Mouse (Mus musculus) C2C12 (cell line): Measurements from ENCODE around the gene Top2a.

Experiments used
- CEBPB ChIP-seq: IDR thresholded peaks from one replicate; pipeline ENCODE4 v1.6.1; 2011; ENCODE audit warnings: low read depth, mild to moderate bottlenecking, control low read depth, moderate library complexity
- CTCF ChIP-seq: IDR thresholded peaks from one replicate; pipeline ENCODE4 v1.5.1; 2011; ENCODE audit not compliant: control insufficient read depth, insufficient read depth, insufficient read length
- MAX ChIP-seq: IDR thresholded peaks from one replicate; pipeline ENCODE4 v1.6.1; 2011; ENCODE audit warnings: mild to moderate bottlenecking, control low read depth
- MYOD1 ChIP-seq: IDR thresholded peaks from one replicate; pipeline ENCODE4 v1.6.1; 2011; ENCODE audit warnings: low read depth; ENCODE audit not compliant: control insufficient read depth, insufficient read length
- MYOG ChIP-seq: IDR thresholded peaks from one replicate; pipeline ENCODE4 v1.6.1; 2011; ENCODE audit not compliant: control insufficient read depth, insufficient read length; ENCODE audit errors: extremely low read depth
- USF1 ChIP-seq: IDR thresholded peaks from one replicate; pipeline ENCODE4 v1.6.1; 2011; ENCODE audit warnings: low read depth, mild to moderate bottlenecking, control low read depth, moderate library complexity

GRCm38 (mm10) chr11:98997659-98998058 is 26.3 kb downstream of the Top2a start:
- TF ChIP-seq CTCF (no peak), CEBPB (no peak), MAX (no peak), MYOG (no peak), MYOD1 (no peak), USF1 (no peak)
